Mouse (Mus musculus): Measurements from ENCODE around the gene Cox6a1. TPM values are rescaled to one million over a fixed set of nuclear protein-coding genes. Genes with fewer than 3 reads are reported as not detected.
"Not testable (repeated sequence)": the region's sequence is repeated elsewhere in the genome, so short reads cannot be mapped to it uniquely, and the experiment has no call there.

Cox6a1 gene
- polyA plus RNA-seq, 1 experiment from 2014 or later, result 938 TPM

GRCm38 (mm10) chr5:115317645-115318328 is 31.0 kb downstream of the Cox6a1 start:
- Histone ChIP-seq H3K9me3 (ENCODE audit: control insufficient read depth, low read length) (no peaks in the 10 kb centered on the region), H3K4me1 (ENCODE audit: control insufficient read depth, insufficient read depth, low read length) (peaks cover 28% of the 10 kb centered on the region), H3K4me3 (replicated peaks; ENCODE audit: low read depth, low read length) (no peak overlapping the region), H3K36me3 (ENCODE audit: control insufficient read depth, insufficient read depth, low read length) (no peaks in the 10 kb centered on the region), H3K27ac (replicated peaks; ENCODE audit: low read depth, low read length) (peak overlapping the region; percentile 71), H3K27me3 (ENCODE audit: control insufficient read depth, insufficient read depth, low read length) (no peaks in the 10 kb centered on the region), H3K9ac (replicated peaks; ENCODE audit: low read length) (no peak overlapping the region), H3K4me2 (ENCODE audit: low read length) (peak overlapping the region; percentile 3; the same call in 1 of the 2 replicates)
- ATAC-seq (ENCODE audit: low FRiP score, low TSS enrichment) (no peak; the same call in 1 of the 2 replicates), DNase-seq (peak; percentile 66)
- 8% methylated on average over 10 of the region's 10 CpGs for WGBS

DNA sequence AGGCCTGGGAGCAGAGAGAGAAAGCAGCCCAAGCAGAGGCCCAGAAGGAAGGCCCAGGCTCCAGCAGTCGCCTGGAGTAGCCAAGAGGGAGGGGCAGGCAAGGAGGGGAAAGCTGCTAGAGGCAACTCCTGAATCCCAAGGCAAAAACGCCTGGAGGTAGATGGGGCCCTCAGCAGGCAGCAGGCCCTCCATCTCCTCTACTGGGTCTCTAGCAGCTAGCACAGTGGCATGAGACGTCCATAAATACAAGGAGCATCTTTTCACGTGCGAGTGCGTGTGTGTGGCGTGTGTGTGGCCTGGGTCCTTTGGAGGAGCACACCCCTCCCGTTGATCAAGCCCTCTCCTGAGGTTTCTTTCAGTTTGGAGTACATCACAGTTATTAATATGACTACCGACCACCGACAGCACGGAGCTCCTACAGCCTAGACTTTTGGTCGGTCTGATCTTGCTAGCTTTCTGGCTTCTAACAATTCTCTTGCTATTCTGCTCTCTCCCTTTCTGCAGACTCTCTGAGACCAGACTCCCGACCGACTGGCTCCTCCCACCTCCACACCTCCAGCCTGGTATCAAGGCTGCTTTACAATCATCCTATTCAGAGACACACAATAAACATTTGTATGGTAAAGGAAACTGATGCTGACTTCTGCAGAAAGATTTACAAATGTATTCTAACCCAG is 31.7 kb downstream of the Cox6a1 start:
- H3K36me3 ChIP-seq (ENCODE audit: control insufficient read depth, insufficient read depth, low read length), result no peaks in the 10 kb centered on the region
- H3K4me3 ChIP-seq (replicated peaks; ENCODE audit: low read depth, low read length), result no peak overlapping the region
- peaks cover 28% of the 10 kb centered on the region for H3K4me1 ChIP-seq (ENCODE audit: control insufficient read depth, insufficient read depth, low read length)
- no peaks in the 10 kb centered on the region for H3K9me3 ChIP-seq (ENCODE audit: control insufficient read depth, low read length)
- H3K9ac ChIP-seq (replicated peaks; ENCODE audit: low read length), result 0 out of 2 replicates have a peak overlapping the region, but pooled peaks have one; percentile 37
- no peaks in the 10 kb centered on the region for H3K27me3 ChIP-seq (ENCODE audit: control insufficient read depth, insufficient read depth, low read length)
- H3K4me2 ChIP-seq (ENCODE audit: low read length), result peak overlapping the region; percentile 22; the same call in 1 of the 2 replicates
- ATAC-seq (ENCODE audit: low FRiP score, low TSS enrichment) (no peak; the same call in 1 of the 2 replicates), DNase-seq (peak; percentile 33)
- 3% methylated on average over 14 of the region's 14 CpGs for WGBS
- peak overlapping the region; percentile 71 for H3K27ac ChIP-seq (replicated peaks; ENCODE audit: low read depth, low read length)

DNA sequence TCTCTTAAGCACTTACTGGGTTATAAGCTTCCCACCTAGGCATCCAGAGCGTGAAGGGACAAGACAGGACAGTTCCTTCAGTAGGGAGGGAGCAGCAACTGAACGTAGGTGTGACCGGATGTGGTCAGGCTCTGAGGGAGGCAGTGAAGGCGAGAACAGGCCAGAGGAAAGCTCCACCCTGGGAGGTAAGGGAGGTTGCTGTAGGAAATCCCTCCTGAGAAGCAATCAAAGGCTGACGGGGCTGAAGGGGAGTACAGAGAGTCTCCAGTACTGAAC is 35.2 kb downstream of the Cox6a1 start:
- 34% methylated on average over 5 of the region's 5 CpGs for WGBS

DNA sequence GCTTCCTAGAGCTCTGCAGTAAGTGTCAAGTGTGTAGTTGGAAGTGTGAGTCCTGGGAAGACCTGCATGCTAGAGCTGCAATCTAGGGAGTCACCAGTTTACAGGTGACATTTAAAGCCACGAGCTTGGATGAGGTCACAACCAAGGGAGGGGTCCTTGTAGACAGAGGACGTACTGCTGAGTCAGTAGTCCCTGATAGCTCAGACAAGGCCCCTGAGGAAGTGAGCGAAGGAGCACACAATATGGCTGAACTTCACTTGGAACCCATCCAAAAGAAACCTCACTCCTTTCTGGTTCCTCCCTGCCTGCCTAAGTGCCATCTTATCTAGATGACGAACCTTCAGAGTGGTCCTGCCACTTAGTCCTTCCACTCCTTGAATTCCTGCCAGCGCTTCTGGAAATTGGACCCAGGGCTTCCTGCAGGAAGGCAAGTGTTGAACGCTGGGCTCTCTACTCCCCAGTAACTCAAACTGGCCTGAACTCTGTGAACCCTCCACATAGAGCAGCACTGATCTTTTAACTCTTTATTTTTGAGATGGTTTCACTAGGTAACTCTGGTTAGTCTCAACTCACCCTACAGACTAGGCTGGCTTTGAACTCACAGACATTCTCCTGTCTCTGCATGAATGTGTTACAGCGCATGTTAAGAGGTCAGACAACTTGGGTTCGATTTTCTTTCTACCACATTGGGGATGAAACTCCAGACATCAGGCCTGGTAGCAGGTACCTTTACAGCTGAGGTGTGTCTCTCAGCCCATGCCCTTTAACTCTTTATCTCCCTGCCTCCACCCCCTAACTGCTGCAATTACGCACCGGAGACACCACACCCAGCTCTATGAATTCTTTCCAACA is 35.7 kb downstream of the Cox6a1 start:
- 81% methylated on average over 10 of the region's 10 CpGs for WGBS
- no peak overlapping the region for H3K9ac ChIP-seq (replicated peaks; ENCODE audit: low read length)
- no peaks in the 10 kb centered on the region for H3K9me3 ChIP-seq (ENCODE audit: control insufficient read depth, low read length)
- H3K4me3 ChIP-seq (replicated peaks; ENCODE audit: low read depth, low read length), result no peak overlapping the region
- no peak for ATAC-seq (ENCODE audit: low FRiP score, low TSS enrichment)
- no peak overlapping the region for H3K27ac ChIP-seq (replicated peaks; ENCODE audit: low read depth, low read length)
- no peak for DNase-seq
- peaks cover 14% of the 10 kb centered on the region for H3K4me1 ChIP-seq (ENCODE audit: control insufficient read depth, insufficient read depth, low read length)
- no peak overlapping the region for H3K4me2 ChIP-seq (ENCODE audit: low read length)
- H3K36me3 ChIP-seq (ENCODE audit: control insufficient read depth, insufficient read depth, low read length), result no peaks in the 10 kb centered on the region
- H3K27me3 ChIP-seq (ENCODE audit: control insufficient read depth, insufficient read depth, low read length), result no peaks in the 10 kb centered on the region

More for the DNA sequence above, 35.2 kb downstream of the Cox6a1 start:
- DNase-seq (no peak), ATAC-seq (ENCODE audit: low FRiP score, low TSS enrichment) (no peak)
- Histone ChIP-seq H3K27me3 (ENCODE audit: control insufficient read depth, insufficient read depth, low read length) (no peaks in the 10 kb centered on the region), H3K4me2 (ENCODE audit: low read length) (no peak overlapping the region), H3K4me3 (replicated peaks; ENCODE audit: low read depth, low read length) (no peak overlapping the region), H3K36me3 (ENCODE audit: control insufficient read depth, insufficient read depth, low read length) (no peaks in the 10 kb centered on the region), H3K27ac (replicated peaks; ENCODE audit: low read depth, low read length) (no peak overlapping the region), H3K9me3 (ENCODE audit: control insufficient read depth, low read length) (no peaks in the 10 kb centered on the region), H3K9ac (replicated peaks; ENCODE audit: low read length) (no peak overlapping the region), H3K4me1 (ENCODE audit: control insufficient read depth, insufficient read depth, low read length) (peaks cover 18% of the 10 kb centered on the region)

DNA sequence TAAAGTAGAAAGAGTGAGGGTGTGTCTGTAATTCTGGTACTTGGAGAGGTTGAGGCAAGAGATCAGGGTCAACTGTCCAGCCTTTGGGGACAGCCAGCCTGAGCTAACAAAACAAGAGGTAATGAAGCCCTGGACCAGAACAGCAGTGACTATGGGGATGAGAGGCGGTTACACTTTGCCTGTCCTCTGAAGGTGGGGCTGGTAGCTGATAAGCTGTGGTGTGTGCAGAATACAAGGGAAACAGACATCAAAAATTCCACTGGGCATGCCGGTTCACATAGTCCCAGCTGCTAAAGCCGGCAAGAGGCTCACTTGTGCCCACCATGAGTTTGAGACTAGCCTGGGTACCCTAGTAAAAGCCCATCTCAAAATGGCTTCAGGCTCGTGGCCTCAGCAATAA is 36.4 kb downstream of the Cox6a1 start:
- no peak overlapping the region for H3K4me3 ChIP-seq (replicated peaks; ENCODE audit: low read depth, low read length)

DNA sequence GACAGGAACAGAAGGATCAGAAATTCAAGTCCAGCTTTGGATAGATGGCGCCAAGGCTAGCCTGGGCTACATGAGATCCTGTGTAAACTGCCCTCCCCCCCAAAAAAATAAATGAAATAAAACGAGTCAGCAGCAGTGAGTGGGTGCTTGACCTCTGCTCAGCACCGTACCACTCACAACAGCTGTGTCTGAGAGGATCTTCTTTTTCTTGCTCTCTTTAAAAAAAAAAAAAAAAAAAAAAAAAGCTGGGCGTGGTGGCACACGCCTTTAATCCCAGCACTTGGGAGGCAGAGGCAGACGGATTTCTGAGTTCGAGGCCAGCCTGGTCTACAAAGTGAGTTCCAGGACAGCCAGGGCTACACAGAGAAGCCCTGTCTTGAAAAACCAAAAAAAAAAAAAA is 46.6 kb downstream of the Cox6a1 start:
- not testable (repeated sequence) for ATAC-seq (ENCODE audit: low FRiP score, low TSS enrichment); DNase-seq; H3K27ac ChIP-seq (replicated peaks; ENCODE audit: low read depth, low read length); H3K9ac ChIP-seq (replicated peaks; ENCODE audit: low read length); H3K9me3 ChIP-seq (ENCODE audit: control insufficient read depth, low read length); H3K4me3 ChIP-seq (replicated peaks; ENCODE audit: low read depth, low read length); H3K27me3 ChIP-seq (ENCODE audit: control insufficient read depth, insufficient read depth, low read length)
- WGBS, result 79% methylated on average over 4 of the region's 7 CpGs
- Histone ChIP-seq H3K36me3 (ENCODE audit: control insufficient read depth, insufficient read depth, low read length) (peaks cover 20% of the 10 kb centered on the region), H3K4me1 (ENCODE audit: control insufficient read depth, insufficient read depth, low read length) (peaks cover 19% of the 10 kb centered on the region), H3K4me2 (ENCODE audit: low read length) (peak overlapping the region; percentile 87)

More for the DNA sequence above, 36.4 kb downstream of the Cox6a1 start:
- Histone ChIP-seq H3K27me3 (ENCODE audit: control insufficient read depth, insufficient read depth, low read length) (no peaks in the 10 kb centered on the region), H3K9ac (replicated peaks; ENCODE audit: low read length) (no peak overlapping the region), H3K4me2 (ENCODE audit: low read length) (no peak overlapping the region), H3K4me1 (ENCODE audit: control insufficient read depth, insufficient read depth, low read length) (peaks cover 9% of the 10 kb centered on the region), H3K27ac (replicated peaks; ENCODE audit: low read depth, low read length) (no peak overlapping the region), H3K9me3 (ENCODE audit: control insufficient read depth, low read length) (no peaks in the 10 kb centered on the region), H3K36me3 (ENCODE audit: control insufficient read depth, insufficient read depth, low read length) (no peaks in the 10 kb centered on the region)
- DNase-seq (no peak), ATAC-seq (ENCODE audit: low FRiP score, low TSS enrichment) (no peak)
- WGBS, result 84% methylated on average over 4 of the region's 4 CpGs

GRCm38 (mm10) chr5:115301615-115302014 is 47.2 kb downstream of the Cox6a1 start:
- Histone ChIP-seq H3K27ac (replicated peaks; ENCODE audit: low read depth, low read length) (peak overlapping the region; percentile 89; the same call in 1 of the 2 replicates), H3K9ac (replicated peaks; ENCODE audit: low read length) (peak overlapping the region; percentile 85; the same call in 1 of the 2 replicates), H3K9me3 (ENCODE audit: control insufficient read depth, low read length) (no peaks in the 10 kb centered on the region), H3K36me3 (ENCODE audit: control insufficient read depth, insufficient read depth, low read length) (peaks cover 25% of the 10 kb centered on the region), H3K4me2 (ENCODE audit: low read length) (peak overlapping the region; percentile 87), H3K27me3 (ENCODE audit: control insufficient read depth, insufficient read depth, low read length) (peaks cover 4% of the 10 kb centered on the region; the same call in 1 of the 2 replicates), H3K4me1 (ENCODE audit: control insufficient read depth, insufficient read depth, low read length) (peaks cover 19% of the 10 kb centered on the region), H3K4me3 (replicated peaks; ENCODE audit: low read depth, low read length) (peak overlapping the region; percentile 80)
- ATAC-seq (ENCODE audit: low FRiP score, low TSS enrichment) (no peak), DNase-seq (no peak)
- WGBS, result 31% methylated on average over 13 of the region's 13 CpGs

GRCm38 (mm10) chr5:115300792-115301614 is 47.8 kb downstream of the Cox6a1 start, which contains the start of gene Dynll1:
Gene Dynll1, minus strand, starts transcription at chr5:115300999.
- DNase-seq (peak; percentile 100), ATAC-seq (ENCODE audit: low FRiP score, low TSS enrichment) (peak; percentile 97)
- under 1% methylated on average over 66 of the region's 66 CpGs for WGBS
- Histone ChIP-seq H3K9me3 (ENCODE audit: control insufficient read depth, low read length) (no peaks in the 10 kb centered on the region), H3K4me1 (ENCODE audit: control insufficient read depth, insufficient read depth, low read length) (peaks cover 19% of the 10 kb centered on the region), H3K4me2 (ENCODE audit: low read length) (peak within 1 kb of the TSS; percentile 87), H3K27me3 (ENCODE audit: control insufficient read depth, insufficient read depth, low read length) (peaks cover 4% of the 10 kb centered on the region; the same call in 1 of the 2 replicates), H3K27ac (replicated peaks; ENCODE audit: low read depth, low read length) (peak within 1 kb of the TSS; percentile 89), H3K4me3 (replicated peaks; ENCODE audit: low read depth, low read length) (peak within 1 kb of the TSS; percentile 80), H3K36me3 (ENCODE audit: control insufficient read depth, insufficient read depth, low read length) (peaks cover 31% of the 10 kb centered on the region), H3K9ac (replicated peaks; ENCODE audit: low read length) (peak within 1 kb of the TSS; percentile 85)
